Mouse (Mus musculus): ENCODE measurements around the gene Lamtor3.

DNA sequence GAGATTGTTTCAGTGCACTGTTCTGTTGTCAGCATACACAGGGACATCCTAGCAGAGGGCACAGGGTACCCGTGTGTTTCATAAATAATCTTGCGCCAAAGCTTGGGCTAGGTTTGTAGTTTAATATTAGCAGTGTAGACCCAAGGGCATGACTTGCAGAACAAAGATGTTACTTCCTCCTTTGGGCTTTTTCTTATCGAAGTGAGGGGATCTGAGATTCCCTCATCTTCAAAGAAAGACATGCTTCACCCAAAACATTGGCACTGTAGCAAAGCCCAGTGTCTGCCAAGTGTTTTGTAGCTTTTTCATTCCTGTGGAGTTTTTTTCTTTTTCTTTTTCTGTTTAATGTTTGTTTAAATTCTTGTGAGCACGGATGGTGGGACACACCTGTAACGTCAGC, 20.6 kb upstream of the Lamtor3 start:
- TF ChIP-seq CTCF (conservative IDR thresholded peaks at IDR 0.05; ENCODE audit: insufficient read depth, insufficient read length, low read depth, low read length) (no peak), POLR2A (IDR thresholded peaks at IDR 0.05; ENCODE audit: low read depth, low read length) (no peak)

All from kidney, adult 2 months (tissue).